Mouse (Mus musculus): Measurements from ENCODE around the gene Chga. TPM values are rescaled to one million over a fixed set of nuclear protein-coding genes. Genes with fewer than 3 reads are reported as not detected.
A peak's percentile ranks its signal among the peaks of the same experiment; 100 is the strongest.

Chga gene
- total and polyA plus RNA-seq, 3 experiments: not detected

DNA sequence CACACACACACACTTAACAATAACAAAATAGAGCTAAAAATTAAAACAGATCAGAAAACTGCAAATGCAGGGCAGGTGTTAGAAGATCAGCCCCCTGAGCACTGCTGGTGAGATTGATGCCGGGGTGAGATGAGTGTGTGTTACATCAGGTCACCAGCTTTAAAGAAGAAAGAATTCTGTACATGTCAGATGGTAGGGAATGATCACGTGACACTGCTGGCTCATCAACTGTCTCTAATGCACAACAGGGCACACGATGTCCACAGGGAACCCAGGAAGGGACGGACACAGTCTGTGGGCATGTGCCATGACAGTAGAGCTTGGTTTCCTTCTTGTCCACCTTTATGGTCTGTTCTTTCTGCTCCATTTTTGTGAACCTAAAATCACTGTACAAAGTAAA, 38.6 kb upstream of the Chga start:
- H3K4me3 ChIP-seq (ENCODE audit: control insufficient read depth in 1 of 2, insufficient read depth in 1 of 2, low read depth in 2 of 2, low read length in 2 of 2): no peak overlapping the region

DNA sequence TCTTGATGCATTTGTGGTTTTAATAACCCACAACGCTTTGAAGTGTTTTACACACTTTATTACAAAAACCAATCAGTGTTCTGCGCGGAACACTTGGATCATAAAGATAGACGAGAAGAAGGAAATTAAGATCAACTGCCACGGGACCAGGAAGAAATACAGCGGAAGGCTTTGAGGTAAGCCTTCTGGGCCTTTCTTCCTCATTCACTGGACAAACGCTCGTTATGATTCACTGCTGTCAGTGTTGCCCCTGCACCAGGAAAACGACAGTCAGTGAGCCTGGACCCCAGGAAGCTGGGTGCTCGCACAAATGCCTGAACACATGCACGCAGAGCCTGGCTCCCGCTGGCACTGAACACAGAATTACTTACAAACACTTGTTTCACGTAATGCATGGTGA, 37.1 kb upstream of the Chga start:
- no peaks in the 10 kb centered on the region for H3K4me1 ChIP-seq (ENCODE audit: control insufficient read depth in 1 of 2, insufficient read depth in 2 of 2, low read length in 2 of 2)
- DNase-seq (ENCODE audit: low read depth, low spot score): no peak
- H3K4me3 ChIP-seq (ENCODE audit: control insufficient read depth in 1 of 2, insufficient read depth in 1 of 2, low read depth in 2 of 2, low read length in 2 of 2): no peak overlapping the region
- H3K27ac ChIP-seq (ENCODE audit: control insufficient read depth, low read depth, low read length): no peak overlapping the region
- H3K9me3 ChIP-seq (replicated peaks; ENCODE audit: insufficient read depth, low read length): no peaks in the 10 kb centered on the region
- TF ChIP-seq MAFK (IDR thresholded peaks at IDR 0.05; ENCODE audit: borderline replicate concordance, low read depth, low read length): no peak
- TF ChIP-seq BHLHE40 (IDR thresholded peaks at IDR 0.05; ENCODE audit: borderline replicate concordance, low read depth, low read length): no peak
- no peak for TF ChIP-seq EP300 (IDR thresholded peaks at IDR 0.05; ENCODE audit: low read depth in 1 of 2, low read length in 2 of 2)
- no peak for TF ChIP-seq GATA1 (IDR thresholded peaks at IDR 0.05; ENCODE audit: low read depth, low read length)
- H3K36me3 ChIP-seq (ENCODE audit: control insufficient read depth in 1 of 2, insufficient read depth in 2 of 2, low read length in 2 of 2): peaks cover 0 to 2% of the 10 kb centered on the region in 2 experiments; a peak in 2 of 4 replicates
- no peaks in the 10 kb centered on the region for H3K79me2 ChIP-seq (ENCODE audit: control insufficient read depth, insufficient read depth, low read length, poor library complexity)
- H3K27me3 ChIP-seq (ENCODE audit: control insufficient read depth in 1 of 2, insufficient read depth in 2 of 2, low read length in 2 of 2): no peaks in the 10 kb centered on the region
- H3K9ac ChIP-seq (ENCODE audit: control insufficient read depth, low read depth, low read length, poor library complexity, severe bottlenecking): no peak overlapping the region

More for the DNA sequence above, 38.6 kb upstream of the Chga start:
- H3K27ac ChIP-seq (ENCODE audit: control insufficient read depth, low read depth, low read length): no peak overlapping the region
- TF ChIP-seq CTCF (IDR thresholded peaks at IDR 0.05 in 2 of 3, conservative IDR thresholded peaks at IDR 0.05 in 1 of 3; ENCODE audit: control insufficient read depth in 1 of 3, insufficient read depth in 1 of 3, low read depth in 2 of 3, low read length in 3 of 3, poor library complexity in 1 of 3, severe bottlenecking in 1 of 3) (no peak), USF2 (IDR thresholded peaks at IDR 0.05; ENCODE audit: borderline replicate concordance in 1 of 2, insufficient read depth in 1 of 2, low read depth in 1 of 2, low read length in 2 of 2) (no peak), USF1 (IDR thresholded peaks at IDR 0.05; ENCODE audit: low read depth, low read length) (peak; percentile 64), ETS1 (IDR thresholded peaks at IDR 0.05; ENCODE audit: low read depth, low read length) (no peak), RCOR1 (IDR thresholded peaks at IDR 0.05; ENCODE audit: low read depth, low read length) (no peak)
- H3K9me3 ChIP-seq (replicated peaks; ENCODE audit: insufficient read depth, low read length): no peaks in the 10 kb centered on the region
- no peaks in the 10 kb centered on the region for H3K79me2 ChIP-seq (ENCODE audit: control insufficient read depth, insufficient read depth, low read length, poor library complexity)
- H3K9ac ChIP-seq (ENCODE audit: control insufficient read depth, low read depth, low read length, poor library complexity, severe bottlenecking): no peak overlapping the region
- H3K36me3 ChIP-seq (ENCODE audit: control insufficient read depth in 1 of 2, insufficient read depth in 2 of 2, low read length in 2 of 2): no peaks in the 10 kb centered on the region
- H3K27me3 ChIP-seq (ENCODE audit: control insufficient read depth in 1 of 2, insufficient read depth in 2 of 2, low read length in 2 of 2): no peaks in the 10 kb centered on the region
- no peak for DNase-seq (ENCODE audit: low read depth, low spot score)
- H3K4me1 ChIP-seq (ENCODE audit: control insufficient read depth in 1 of 2, insufficient read depth in 2 of 2, low read length in 2 of 2): no peaks in the 10 kb centered on the region

DNA sequence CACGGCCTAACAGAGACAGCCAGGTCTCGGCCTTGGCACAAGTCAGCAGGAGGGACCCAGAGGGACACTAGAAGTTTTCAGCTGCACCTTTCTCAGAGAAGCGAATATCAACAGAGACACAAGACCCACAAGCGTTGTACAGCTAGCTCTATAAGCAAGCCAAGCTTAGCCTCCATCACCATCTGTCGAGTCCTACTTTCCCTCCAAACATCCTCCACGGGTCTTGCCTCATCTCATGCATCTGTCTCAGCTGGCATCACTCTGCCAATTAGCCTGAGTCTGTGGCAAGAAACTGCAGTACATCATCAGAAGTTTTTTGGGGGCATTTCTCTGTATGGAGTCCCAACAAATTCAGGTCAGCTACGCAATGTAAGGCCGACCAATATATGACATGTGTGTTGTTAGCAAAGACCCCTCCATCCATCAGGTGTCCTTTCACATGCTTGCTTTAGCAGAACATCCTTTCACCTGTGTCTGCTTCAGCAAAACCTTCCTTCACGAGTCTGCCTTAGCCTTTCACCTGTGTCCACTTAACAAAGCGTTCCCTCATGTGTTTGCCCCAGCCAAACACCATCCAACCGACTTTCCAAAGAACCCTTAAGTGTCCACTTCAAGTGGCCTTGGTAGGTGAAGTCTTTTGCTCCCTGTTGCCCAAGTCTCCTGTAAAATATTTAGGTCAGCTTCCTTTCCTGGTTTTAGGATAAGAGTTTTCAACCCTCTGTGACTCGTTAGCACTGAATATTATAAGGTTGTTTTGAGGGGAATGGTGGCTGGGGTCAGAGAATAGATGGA, 34.6 kb upstream of the Chga start:
- Histone ChIP-seq H3K4me1 (ENCODE audit: control insufficient read depth in 1 of 2, insufficient read depth in 2 of 2, low read length in 2 of 2) (peaks cover 0 to 4% of the 10 kb centered on the region in 2 experiments; a peak in 3 of 4 replicates), H3K27ac (ENCODE audit: control insufficient read depth, low read depth, low read length) (no peak overlapping the region), H3K9me3 (replicated peaks; ENCODE audit: insufficient read depth, low read length) (no peaks in the 10 kb centered on the region), H3K9ac (ENCODE audit: control insufficient read depth, low read depth, low read length, poor library complexity, severe bottlenecking) (no peak overlapping the region), H3K79me2 (ENCODE audit: control insufficient read depth, insufficient read depth, low read length, poor library complexity) (no peaks in the 10 kb centered on the region), H3K36me3 (ENCODE audit: control insufficient read depth in 1 of 2, insufficient read depth in 2 of 2, low read length in 2 of 2) (peaks cover 0 to 5% of the 10 kb centered on the region in 2 experiments; a peak in 2 of 4 replicates), H3K4me3 (ENCODE audit: control insufficient read depth in 1 of 2, insufficient read depth in 1 of 2, low read depth in 2 of 2, low read length in 2 of 2) (no peak overlapping the region), H3K27me3 (ENCODE audit: control insufficient read depth in 1 of 2, insufficient read depth in 2 of 2, low read length in 2 of 2) (no peaks in the 10 kb centered on the region)
- no peak for DNase-seq (ENCODE audit: low read depth, low spot score)
- TF ChIP-seq CTCF (IDR thresholded peaks at IDR 0.05 in 2 of 3, conservative IDR thresholded peaks at IDR 0.05 in 1 of 3; ENCODE audit: control insufficient read depth in 1 of 3, insufficient read depth in 1 of 3, low read depth in 2 of 3, low read length in 3 of 3, poor library complexity in 1 of 3, severe bottlenecking in 1 of 3): no peak
- no peak for TF ChIP-seq NRF1 (IDR thresholded peaks at IDR 0.05; ENCODE audit: insufficient read depth, low read depth, low read length, poor library complexity, severe bottlenecking)
- TF ChIP-seq ZNF384 (IDR thresholded peaks at IDR 0.05; ENCODE audit: low read depth, low read length): no peak
- TF ChIP-seq CHD2 (IDR thresholded peaks at IDR 0.05; ENCODE audit: low read length): no peak
- TF ChIP-seq USF1 (IDR thresholded peaks at IDR 0.05; ENCODE audit: low read depth, low read length): no peak
- no peak for TF ChIP-seq ZMIZ1 (IDR thresholded peaks at IDR 0.05; ENCODE audit: low read depth, low read length)
- TF ChIP-seq E2F4 (IDR thresholded peaks at IDR 0.05; ENCODE audit: borderline replicate concordance, low read depth, low read length): no peak
- no peak for TF ChIP-seq CHD1 (IDR thresholded peaks at IDR 0.05; ENCODE audit: low read depth, low read length)
- no peak for TF ChIP-seq JUND (IDR thresholded peaks at IDR 0.05; ENCODE audit: low read depth, low read length)
- no peak for TF ChIP-seq BHLHE40 (IDR thresholded peaks at IDR 0.05; ENCODE audit: borderline replicate concordance, low read depth, low read length)
- no peak for TF ChIP-seq ELF1 (IDR thresholded peaks at IDR 0.05; ENCODE audit: low read depth, low read length)
- TF ChIP-seq ZC3H11A (IDR thresholded peaks at IDR 0.05; ENCODE audit: low read depth, low read length): no peak
- TF ChIP-seq MAX (IDR thresholded peaks at IDR 0.05; ENCODE audit: low read length): no peak
- no peak for TF ChIP-seq POLR2AphosphoS5 (IDR thresholded peaks at IDR 0.05; ENCODE audit: borderline replicate concordance, low read depth, low read length)
